12 mouse cellular contexts compared by ENCODE assay signal in the genomic region with DNA sequence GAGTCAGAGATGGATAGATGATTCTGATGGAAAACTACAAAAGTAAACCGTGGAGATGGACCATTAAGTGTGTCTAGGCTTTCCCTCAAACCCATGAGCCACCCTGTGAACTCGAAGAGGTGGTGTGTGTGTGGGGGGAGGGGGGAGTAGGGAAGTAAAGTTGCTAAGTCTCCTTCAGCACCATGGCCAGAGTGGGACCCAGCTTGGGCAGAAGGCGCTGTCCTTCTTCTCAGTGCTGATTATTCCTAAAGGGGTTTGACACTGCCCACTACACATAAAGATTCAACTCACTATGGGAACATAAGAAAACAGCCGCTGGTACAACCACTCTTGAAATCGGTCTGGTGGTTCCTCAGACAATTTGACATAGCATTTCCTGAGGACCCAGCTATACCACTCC. TPM values are rescaled to one million over a fixed set of nuclear protein-coding genes. Genes with fewer than 3 reads are reported as not detected.
A peak's percentile ranks its signal among the peaks of the same experiment; 100 is the strongest.
DNase-seq lines count a peak whose midpoint lies in the region; ATAC-seq lines count a peak whose summit lies in the region.
"Had no signal": no experiment of that assay in that cellular context is flagged by ENCODE, and none has a peak within 500 bp of the region (broad histone marks: within the 10 kb centered on the region; RNA-seq: fewer than 3 reads in every experiment).

No protein-coding gene starts in this region.

- H3K36me3 ChIP-seq in hindbrain, embryonic 10.5 days: no peaks in the 10 kb centered on the region
- H3K36me3 ChIP-seq in hindbrain, embryonic 16.5 days (ENCODE audit: control insufficient read depth, insufficient read depth, low read length): no peaks in the 10 kb centered on the region
- H3K36me3 ChIP-seq in embryonic facial prominence, embryonic 14.5 days (ENCODE audit: control insufficient read depth, insufficient read depth, low read length): no peaks in the 10 kb centered on the region

- no peaks in the 10 kb centered on the region for H3K27me3 ChIP-seq in hindbrain, embryonic 10.5 days (ENCODE audit: insufficient read depth, poor library complexity, severe bottlenecking)
- H3K27me3 ChIP-seq in hindbrain, embryonic 16.5 days (replicated peaks; ENCODE audit: control insufficient read depth, insufficient read depth, low read length): no peaks in the 10 kb centered on the region
- no peaks in the 10 kb centered on the region for H3K27me3 ChIP-seq in embryonic facial prominence, embryonic 14.5 days (replicated peaks; ENCODE audit: control insufficient read depth, insufficient read depth, low read length)

- no peak overlapping the region for H3K27ac ChIP-seq in hindbrain, embryonic 10.5 days
- no peak overlapping the region for H3K27ac ChIP-seq in hindbrain, embryonic 16.5 days (ENCODE audit: low read depth, low read length)
- no peak overlapping the region for H3K27ac ChIP-seq in embryonic facial prominence, embryonic 14.5 days (replicated peaks; ENCODE audit: low read depth, low read length)
- H3K27ac ChIP-seq: macrophage had no signal

- no peaks in the 10 kb centered on the region for H3K4me1 ChIP-seq in hindbrain, embryonic 10.5 days (replicated peaks)
- H3K4me1 ChIP-seq in hindbrain, embryonic 16.5 days (ENCODE audit: control insufficient read depth, insufficient read depth, low read depth, low read length): peaks cover 3% of the 10 kb centered on the region; the same call in 1 of the 2 replicates
- no peaks in the 10 kb centered on the region for H3K4me1 ChIP-seq in embryonic facial prominence, embryonic 14.5 days (ENCODE audit: control insufficient read depth, insufficient read depth, low read length)

- WGBS in hindbrain, embryonic 10.5 days: 35% methylated on average over 5 of the region's 5 CpGs
- WGBS in hindbrain, embryonic 16.5 days: 40% methylated on average over 5 of the region's 5 CpGs
- 37% methylated on average over 5 of the region's 5 CpGs for WGBS in embryonic facial prominence, embryonic 14.5 days

- H3K4me2 ChIP-seq in hindbrain, embryonic 16.5 days (ENCODE audit: low read length): no peak overlapping the region
- no peak overlapping the region for H3K4me2 ChIP-seq in embryonic facial prominence, embryonic 14.5 days (ENCODE audit: low read depth, low read length)

- no peak for ATAC-seq in hindbrain, embryonic 16.5 days
- no peak for ATAC-seq in embryonic facial prominence, embryonic 14.5 days (ENCODE audit: low read depth)
- ATAC-seq: Patski had no signal

- no peak overlapping the region for H3K9ac ChIP-seq in hindbrain, embryonic 16.5 days (ENCODE audit: low read depth, low read length)
- H3K9ac ChIP-seq in embryonic facial prominence, embryonic 14.5 days (ENCODE audit: low read depth, low read length): no peak overlapping the region

- peak; percentile 15 for DNase-seq in hindbrain, embryonic 10.5 days (ENCODE audit: low spot score)
- peak; percentile 57 for DNase-seq in testis, postnatal 10 days (ENCODE audit: low spot score)
- no peak for DNase-seq in testis, postnatal 14 days (ENCODE audit: low spot score)
- DNase-seq in embryonic facial prominence, embryonic 14.5 days (ENCODE audit: low spot score): peak; percentile 82
- peak; percentile 13 for DNase-seq in yolk sac, embryonic 10.5 days (ENCODE audit: low spot score)
- no peak for DNase-seq in spleen, postnatal 4 days (ENCODE audit: low spot score in 2 of 2)
- DNase-seq in urinary bladder, postnatal 25 days (ENCODE audit: low spot score): no peak
- DNase-seq: cerebellum, postnatal 36 days had no signal

- no peaks in the 10 kb centered on the region for H3K9me3 ChIP-seq in hindbrain, embryonic 10.5 days
- H3K9me3 ChIP-seq in hindbrain, embryonic 16.5 days (ENCODE audit: control insufficient read depth, low read length): no peaks in the 10 kb centered on the region
- no peaks in the 10 kb centered on the region for H3K9me3 ChIP-seq in embryonic facial prominence, embryonic 14.5 days (ENCODE audit: control insufficient read depth, low read length)

- no peak overlapping the region for H3K4me3 ChIP-seq in hindbrain, embryonic 10.5 days
- no peak overlapping the region for H3K4me3 ChIP-seq in hindbrain, embryonic 16.5 days (ENCODE audit: low read length)
- no peak overlapping the region for H3K4me3 ChIP-seq in embryonic facial prominence, embryonic 14.5 days (ENCODE audit: low read depth, low read length)

RNA-seq across cellular contexts. Expression of gene Rgr, which starts 32.9 kb away (rescaled TPM):
- polyA plus RNA-seq in hindbrain, embryonic 10.5 days (2016; fragmentation: Nextera tagmentation; extraction: Ambion mirVana): not detected in 2 replicates
- not detected in 2 replicates for polyA plus RNA-seq in hindbrain, embryonic 16.5 days (2015; fragmentation: Nextera tagmentation; extraction: Ambion mirVana)
- 0.39 and 1.4 TPM in 2 replicates for polyA plus RNA-seq in embryonic facial prominence, embryonic 14.5 days (2014; fragmentation: Nextera tagmentation; extraction: Ambion mirVana)
- polyA plus RNA-seq: macrophage, Patski had no signal

RNA-seq across cellular contexts. Expression of gene Lrit1, which starts 38.7 kb away (rescaled TPM):
- not detected in 2 replicates for polyA plus RNA-seq in hindbrain, embryonic 10.5 days (2016; fragmentation: Nextera tagmentation; extraction: Ambion mirVana)
- not detected in 2 replicates for polyA plus RNA-seq in hindbrain, embryonic 16.5 days (2015; fragmentation: Nextera tagmentation; extraction: Ambion mirVana)
- not detected in 2 replicates for polyA plus RNA-seq in embryonic facial prominence, embryonic 14.5 days (2014; fragmentation: Nextera tagmentation; extraction: Ambion mirVana)
- polyA plus RNA-seq: gonadal fat pad, adult 2 months; macrophage; Patski had no signal

RNA-seq across cellular contexts. Expression of gene Ccser2, which starts 47.3 kb away (rescaled TPM):
- polyA plus RNA-seq in hindbrain, embryonic 10.5 days (2016; fragmentation: Nextera tagmentation; extraction: Ambion mirVana): 33.5 and 34.9 TPM in 2 replicates
- polyA plus RNA-seq in hindbrain, embryonic 16.5 days (2015; fragmentation: Nextera tagmentation; extraction: Ambion mirVana): 104 and 108 TPM in 2 replicates
- polyA plus RNA-seq in embryonic facial prominence, embryonic 14.5 days (2014; fragmentation: Nextera tagmentation; extraction: Ambion mirVana): 49.6 and 52.7 TPM in 2 replicates

RNA-seq across cellular contexts. Expression of gene Lrit2, which starts 51.8 kb away (rescaled TPM):
- not detected in 2 replicates for polyA plus RNA-seq in hindbrain, embryonic 10.5 days (2016; fragmentation: Nextera tagmentation; extraction: Ambion mirVana)
- polyA plus RNA-seq in hindbrain, embryonic 16.5 days (2015; fragmentation: Nextera tagmentation; extraction: Ambion mirVana): not detected in 2 replicates
- polyA plus RNA-seq in embryonic facial prominence, embryonic 14.5 days (2014; fragmentation: Nextera tagmentation; extraction: Ambion mirVana): 0.06 TPM in 1 of 2 replicates, not detected in the other
- polyA plus RNA-seq: gonadal fat pad, adult 2 months; macrophage; Patski had no signal

Comparison
In these comparisons a context has a peak if more than half of its experiments do, and no peak if none do; other contexts are left out.
1. DNase-seq: peak in hindbrain, embryonic 10.5 days (single experiment), testis, postnatal 10 days (single experiment), embryonic facial prominence, embryonic 14.5 days (single experiment) and yolk sac, embryonic 10.5 days (single experiment); none in testis, postnatal 14 days (single experiment), spleen, postnatal 4 days (0 of 2) and urinary bladder, postnatal 25 days (single experiment).